Comparison of ENCODE assay signal across 17 mouse cellular contexts in the genomic region with DNA sequence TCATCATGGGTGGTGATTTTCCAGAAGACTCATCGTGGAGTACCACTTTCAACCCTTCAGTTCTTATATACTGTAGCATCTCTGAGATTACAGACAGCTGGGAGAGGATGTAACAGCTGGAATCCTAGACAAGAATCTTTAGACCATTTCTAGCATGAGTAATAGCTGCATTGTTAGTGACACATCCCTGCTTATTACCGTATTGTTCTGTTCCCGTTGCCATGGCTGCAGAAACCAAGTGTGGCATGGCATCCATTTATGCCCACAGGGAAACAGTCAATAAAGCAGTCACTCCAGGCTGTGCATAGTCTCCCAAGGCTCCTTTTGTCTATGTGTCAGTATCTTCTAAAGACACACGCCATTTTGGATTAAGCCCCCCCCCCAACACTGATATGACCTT.
DNase-seq lines count a peak whose midpoint lies in the region; ATAC-seq lines count a peak whose summit lies in the region.
"Had no signal": no experiment of that assay in that cellular context is flagged by ENCODE, and none has a peak within 500 bp of the region (broad histone marks: within the 10 kb centered on the region; RNA-seq: fewer than 3 reads in every experiment).

No protein-coding gene starts in this region.

- H3K4me3 ChIP-seq in forebrain, embryonic 12.5 days (replicated peaks), result no peak overlapping the region
- H3K4me3 ChIP-seq in hindbrain, embryonic 16.5 days (ENCODE audit: low read length), result no peak overlapping the region
- H3K4me3 ChIP-seq in neural tube, embryonic 14.5 days (ENCODE audit: low read depth, low read length), result no peak overlapping the region
- H3K4me3 ChIP-seq: limb, embryonic 12.5 days had no signal

- WGBS in forebrain, embryonic 12.5 days, result 37% methylated on average over 4 of the region's 4 CpGs
- WGBS in hindbrain, embryonic 16.5 days, result 11% methylated on average over 4 of the region's 4 CpGs
- 13% methylated on average over 4 of the region's 4 CpGs for WGBS in neural tube, embryonic 14.5 days

- no peaks in the 10 kb centered on the region for H3K9me3 ChIP-seq in forebrain, embryonic 12.5 days
- no peaks in the 10 kb centered on the region for H3K9me3 ChIP-seq in hindbrain, embryonic 16.5 days (ENCODE audit: control insufficient read depth, low read length)
- H3K9me3 ChIP-seq in neural tube, embryonic 14.5 days (ENCODE audit: control insufficient read depth, low read length), result no peaks in the 10 kb centered on the region
- H3K9me3 ChIP-seq: G1E; limb, embryonic 12.5 days had no signal

- H3K36me3 ChIP-seq in forebrain, embryonic 12.5 days (replicated peaks), result no peaks in the 10 kb centered on the region
- H3K36me3 ChIP-seq in hindbrain, embryonic 16.5 days (ENCODE audit: control insufficient read depth, insufficient read depth, low read length), result no peaks in the 10 kb centered on the region
- H3K36me3 ChIP-seq in neural tube, embryonic 14.5 days (ENCODE audit: control insufficient read depth, insufficient read depth, low read length), result no peaks in the 10 kb centered on the region
- H3K36me3 ChIP-seq: G1E; limb, embryonic 12.5 days had no signal

- intact Hi-C loops in left cerebral cortex, postnatal 4 days (cut with DNase I), result loop anchor here (5.0 kb wide), 1 partner anchor 931 kb away; no protein-coding TSS in a partner anchor
- intact Hi-C loops in left cerebral cortex, postnatal 14 days (cut with DNase I), result loop anchor here (2.0 to 10.0 kb wide), 2 partner anchors 833 to 933 kb away; no protein-coding TSS in a partner anchor

- DNase-seq in left cerebral cortex, postnatal 4 days, result peak; percentile 1
- DNase-seq in left cerebral cortex, postnatal 14 days (ENCODE audit: low spot score in 2 of 2), result no peak
- no peak for DNase-seq in cerebellum, postnatal 14 days
- no peak for DNase-seq in B cell, adult 2 months
- DNase-seq: cerebellum, postnatal 25 days; gastrocnemius, postnatal 10 days; heart, postnatal 10 days; kidney, adult 18-20 months; lung, adult 18-20 months; thymus, adult 2 months had no signal

- peaks cover 4% of the 10 kb centered on the region; the same call in 1 of the 2 replicates for H3K4me1 ChIP-seq in forebrain, embryonic 12.5 days
- H3K4me1 ChIP-seq in hindbrain, embryonic 16.5 days (ENCODE audit: control insufficient read depth, insufficient read depth, low read depth, low read length), result no peaks in the 10 kb centered on the region; the same call in 1 of the 2 replicates
- H3K4me1 ChIP-seq in neural tube, embryonic 14.5 days (ENCODE audit: control insufficient read depth, insufficient read depth, low read length), result no peaks in the 10 kb centered on the region
- H3K4me1 ChIP-seq: limb, embryonic 12.5 days had no signal

- H3K27ac ChIP-seq in forebrain, embryonic 12.5 days, result no peak overlapping the region
- H3K27ac ChIP-seq in hindbrain, embryonic 16.5 days (ENCODE audit: low read depth, low read length), result no peak overlapping the region
- H3K27ac ChIP-seq in neural tube, embryonic 14.5 days (ENCODE audit: low read depth, low read length), result no peak overlapping the region
- H3K27ac ChIP-seq: limb, embryonic 12.5 days had no signal

- no peak overlapping the region for H3K9ac ChIP-seq in forebrain, embryonic 12.5 days
- H3K9ac ChIP-seq in hindbrain, embryonic 16.5 days (ENCODE audit: low read depth, low read length), result no peak overlapping the region
- H3K9ac ChIP-seq in neural tube, embryonic 14.5 days (replicated peaks; ENCODE audit: low read depth, low read length), result no peak overlapping the region
- H3K9ac ChIP-seq: limb, embryonic 12.5 days had no signal

- H3K27me3 ChIP-seq in forebrain, embryonic 12.5 days, result no peaks in the 10 kb centered on the region
- H3K27me3 ChIP-seq in hindbrain, embryonic 16.5 days (replicated peaks; ENCODE audit: control insufficient read depth, insufficient read depth, low read length), result no peaks in the 10 kb centered on the region
- H3K27me3 ChIP-seq in neural tube, embryonic 14.5 days (ENCODE audit: control insufficient read depth, insufficient read depth, low read length), result no peaks in the 10 kb centered on the region
- H3K27me3 ChIP-seq: limb, embryonic 12.5 days had no signal

- no peak overlapping the region for H3K4me2 ChIP-seq in forebrain, embryonic 12.5 days
- no peak overlapping the region for H3K4me2 ChIP-seq in hindbrain, embryonic 16.5 days (ENCODE audit: low read length)
- H3K4me2 ChIP-seq in neural tube, embryonic 14.5 days (ENCODE audit: low read depth, low read length), result no peak overlapping the region
- H3K4me2 ChIP-seq: limb, embryonic 12.5 days had no signal

- ATAC-seq in forebrain, embryonic 12.5 days (ENCODE audit: low FRiP score), result peak; percentile 91
- ATAC-seq in hindbrain, embryonic 16.5 days, result peak; percentile 82
- ATAC-seq in neural tube, embryonic 14.5 days (ENCODE audit: low read depth), result peak; percentile 87
- ATAC-seq in megakaryocyte progenitor cell, adult 5-6 weeks (replicated peaks; ENCODE audit: poor library complexity), result no peak
- ATAC-seq: activated CD4-positive, CD25-positive, alpha-beta regulatory T cell, adult 4 months had no signal
